ENCODE assay signal across 15 mouse cellular contexts in genomic region chr9:60407374-60407773, GRCm38 (mm10).
A peak's percentile ranks its signal among the peaks of the same experiment; 100 is the strongest.
DNase-seq lines count a peak whose midpoint lies in the region; ATAC-seq and TF ChIP-seq lines count a peak whose summit lies in the region.
"Had no signal": no experiment of that assay in that cellular context is flagged by ENCODE, and none has a peak within 500 bp of the region (broad histone marks: within the 10 kb centered on the region; RNA-seq: fewer than 3 reads in every experiment).

No protein-coding gene starts in this region.

- intact Hi-C loops in left cerebral cortex, postnatal 36 days (cut with DNase I), result no loop called here

- H3K27me3 ChIP-seq in midbrain, postnatal 0 days (ENCODE audit: insufficient read depth, low read length), result no peaks in the 10 kb centered on the region
- no peaks in the 10 kb centered on the region for H3K27me3 ChIP-seq in midbrain, embryonic 11.5 days (ENCODE audit: control insufficient read depth, insufficient read depth, low read length)
- no peaks in the 10 kb centered on the region for H3K27me3 ChIP-seq in myocyte (ENCODE audit: control insufficient read depth, insufficient read depth, insufficient read length)
- H3K27me3 ChIP-seq: heart, embryonic 12.5 days; liver, embryonic 12.5 days; neural tube, embryonic 12.5 days had no signal

- no peak overlapping the region for H3K4me3 ChIP-seq in midbrain, postnatal 0 days (ENCODE audit: low read depth, low read length)
- H3K4me3 ChIP-seq in midbrain, embryonic 11.5 days (ENCODE audit: low read depth, low read length), result no peak overlapping the region
- H3K4me3 ChIP-seq in myocyte, result no peak overlapping the region
- H3K4me3 ChIP-seq: erythroblast, embryonic 14.5 days; heart, embryonic 12.5 days; liver, embryonic 12.5 days; neural tube, embryonic 12.5 days had no signal

- no peak for ATAC-seq in midbrain, postnatal 0 days (ENCODE audit: low FRiP score)
- ATAC-seq in midbrain, embryonic 11.5 days (ENCODE audit: low FRiP score), result no peak
- ATAC-seq: liver, embryonic 12.5 days had no signal

- H3K79me2 ChIP-seq in myocyte (ENCODE audit: control insufficient read depth, insufficient read depth), result no peaks in the 10 kb centered on the region

- no peaks in the 10 kb centered on the region for H3K9me3 ChIP-seq in midbrain, postnatal 0 days (ENCODE audit: low read length)
- no peaks in the 10 kb centered on the region for H3K9me3 ChIP-seq in midbrain, embryonic 11.5 days (ENCODE audit: control insufficient read depth, low read length)
- H3K9me3 ChIP-seq: heart, embryonic 12.5 days; liver, embryonic 12.5 days; neural tube, embryonic 12.5 days had no signal

- no peak overlapping the region for H3K9ac ChIP-seq in midbrain, postnatal 0 days (replicated peaks; ENCODE audit: low read length, poor library complexity, severe bottlenecking)
- H3K9ac ChIP-seq in midbrain, embryonic 11.5 days (ENCODE audit: low read length), result no peak overlapping the region
- H3K9ac ChIP-seq: heart, embryonic 12.5 days; liver, embryonic 12.5 days; neural tube, embryonic 12.5 days had no signal

- WGBS in midbrain, postnatal 0 days, result 0% methylated on average over 1 of the region's 1 CpGs
- 9% methylated on average over 1 of the region's 1 CpGs for WGBS in midbrain, embryonic 11.5 days

- no peak for TF ChIP-seq CTCF in midbrain, postnatal 0 days (IDR thresholded peaks at IDR 0.05)

- DNase-seq in gastrocnemius, postnatal 10 days, result peak; percentile 12
- no peak for DNase-seq in gastrocnemius, postnatal 25 days
- DNase-seq in midbrain, postnatal 0 days (ENCODE audit: low spot score), result peak; percentile 56
- DNase-seq in midbrain, embryonic 11.5 days (ENCODE audit: low spot score, missing footprints), result no peak
- peak; percentile 27 for DNase-seq in embryo, embryonic 9.5 days (ENCODE audit: extremely low spot score)
- DNase-seq in right cerebral cortex, postnatal 4 days, result no peak
- no peak for DNase-seq in left cerebral cortex, postnatal 36 days (ENCODE audit: low spot score in 2 of 2)
- DNase-seq: cerebellum, adult 9-10 months; kidney, adult 11 months; lung, postnatal 4 days had no signal

- H3K27ac ChIP-seq in midbrain, postnatal 0 days (ENCODE audit: low read depth, low read length), result no peak overlapping the region
- H3K27ac ChIP-seq in midbrain, embryonic 11.5 days (ENCODE audit: low read depth, low read length), result no peak overlapping the region
- H3K27ac ChIP-seq: liver, embryonic 12.5 days; neural tube, embryonic 12.5 days had no signal

- peaks cover 8% of the 10 kb centered on the region; the same call in 1 of the 2 replicates for H3K4me1 ChIP-seq in midbrain, postnatal 0 days (ENCODE audit: insufficient read depth, low read length)
- peaks cover 4% of the 10 kb centered on the region; the same call in 1 of the 2 replicates for H3K4me1 ChIP-seq in midbrain, embryonic 11.5 days (ENCODE audit: control insufficient read depth, insufficient read depth, low read length)

- H3K4me2 ChIP-seq in midbrain, postnatal 0 days (ENCODE audit: low read depth, low read length, poor library complexity, severe bottlenecking), result no peak overlapping the region
- H3K4me2 ChIP-seq in midbrain, embryonic 11.5 days, result no peak overlapping the region
- no peak overlapping the region for H3K4me2 ChIP-seq in myocyte (ENCODE audit: low read depth)
- H3K4me2 ChIP-seq: heart, embryonic 12.5 days; liver, embryonic 12.5 days; neural tube, embryonic 12.5 days had no signal

- no peak for TF ChIP-seq POLR2A in myocyte (IDR thresholded peaks at IDR 0.05; ENCODE audit: insufficient read length, low read depth)

- no peak overlapping the region for H3ac ChIP-seq in myocyte (ENCODE audit: control insufficient read depth, insufficient read length)

- no peaks in the 10 kb centered on the region for H3K36me3 ChIP-seq in midbrain, postnatal 0 days (ENCODE audit: insufficient read depth, low read length)
- H3K36me3 ChIP-seq in midbrain, embryonic 11.5 days (ENCODE audit: control insufficient read depth, insufficient read depth, low read length), result no peaks in the 10 kb centered on the region
- H3K36me3 ChIP-seq in myocyte (ENCODE audit: control insufficient read depth, insufficient read depth), result no peaks in the 10 kb centered on the region
- H3K36me3 ChIP-seq: heart, embryonic 12.5 days; liver, embryonic 12.5 days; neural tube, embryonic 12.5 days had no signal

TF ChIP-seq in myocyte, 11 proteins besides CTCF, POLR2A, EP300 and RAD21:
- TF ChIP-seq SRF (IDR thresholded peaks at IDR 0.05; ENCODE audit: control insufficient read depth, insufficient read length, low read depth) (peak; percentile 76), POLR2AphosphoS2 (IDR thresholded peaks at IDR 0.05; ENCODE audit: insufficient read length, low read depth) (no peak)

Comparison
In these comparisons a context has a peak if more than half of its experiments do, and no peak if none do; other contexts are left out.
1. DNase-seq: peak in gastrocnemius, postnatal 10 days (single experiment), midbrain, postnatal 0 days (single experiment) and embryo, embryonic 9.5 days (single experiment); none in gastrocnemius, postnatal 25 days (single experiment), midbrain, embryonic 11.5 days (single experiment), right cerebral cortex, postnatal 4 days (single experiment) and left cerebral cortex, postnatal 36 days (0 of 2).